Mouse (Mus musculus) intestine, embryonic 15.5 days (tissue): Measurements from ENCODE around the gene Ctnna3. TPM values are rescaled to one million over a fixed set of nuclear protein-coding genes. Genes with fewer than 3 reads are reported as not detected.

Source experiments
- ATAC-seq: fragments of 200-750 bp; cut with Nextera tagmentation; 2 replicates; pipeline ENCODE4 v1.8.0; 2017; ENCODE audit warnings: moderate TSS enrichment, moderate library complexity
- H3K27ac ChIP-seq: fragments of 300-500 bp; sonication (generic); 2 replicates; pipeline ENCODE4 v1.5.1; 2015; ENCODE audit warnings: mild to moderate bottlenecking, inconsistent platforms
- H3K27me3 ChIP-seq: fragments of 300-500 bp; sonication (generic); replicated peaks from 2 replicates; pipeline ENCODE4 v1.6.1; 2015; ENCODE audit warnings: inconsistent platforms
- H3K36me3 ChIP-seq: fragments of 300-500 bp; sonication (generic); 2 replicates; pipeline ENCODE4 v1.6.1; 2015; ENCODE audit warnings: inconsistent platforms
- H3K4me1 ChIP-seq: fragments of 300-500 bp; sonication (generic); replicated peaks from 2 replicates; pipeline ENCODE4 v1.6.1; 2015; ENCODE audit warnings: inconsistent platforms
- H3K4me2 ChIP-seq: fragments of 300-500 bp; sonication (generic); replicated peaks from 2 replicates; pipeline ENCODE4 v1.6.1; 2015; ENCODE audit warnings: mild to moderate bottlenecking, inconsistent platforms
- H3K4me3 ChIP-seq: fragments of 300-500 bp; sonication (generic); replicated peaks from 2 replicates; pipeline ENCODE4 v1.5.1; 2015; ENCODE audit warnings: inconsistent platforms
- H3K9ac ChIP-seq: fragments of 300-500 bp; sonication (generic); 2 replicates; pipeline ENCODE4 v1.6.1; 2015; ENCODE audit warnings: inconsistent platforms
- H3K9me3 ChIP-seq: fragments of 300-500 bp; sonication (generic); 2 replicates; pipeline ENCODE4 v1.6.1; 2016; ENCODE audit warnings: inconsistent platforms
- WGBS: fragments of 180-500 bp; shearing (Covaris S2); methylation state at CpG from one replicate; pipeline ENCODE4 v1.1.7; 2015; 5-methylcytosine and 5-hydroxymethylcytosine counted together
- polyA plus RNA-seq: library from polyadenylated mRNA; unstranded; fragments of >200 nt; fragmentation: Nextera tagmentation; extraction: Ambion mirVana; gene quantifications from 2 replicates; pipeline ENCODE4 v1.2.1, GENCODE M21; 2015

Ctnna3 gene
- polyA plus RNA-seq, 1 experiment from 2014 or later, result 0.98 TPM

- H3K36me3 ChIP-seq, result no peaks in the 10 kb centered on the region
- no peak overlapping the region for H3K27ac ChIP-seq
- H3K9ac ChIP-seq, result no peak overlapping the region
- 61% methylated on average over 3 of the region's 3 CpGs for WGBS
- no peak overlapping the region for H3K4me2 ChIP-seq
- H3K4me3 ChIP-seq, result no peak overlapping the region
- ATAC-seq, result no peak
- H3K4me1 ChIP-seq, result no peaks in the 10 kb centered on the region
- no peaks in the 10 kb centered on the region for H3K27me3 ChIP-seq
- no peaks in the 10 kb centered on the region for H3K9me3 ChIP-seq
Measured at GRCm38 (mm10) chr10:64082345-64082744, 652.4 kb downstream of the Ctnna3 start.

GRCm38 (mm10) chr10:64083813-64084212 lies 653.9 kb downstream of the Ctnna3 start:
- Histone ChIP-seq H3K9me3 (no peaks in the 10 kb centered on the region), H3K4me1 (0 out of 2 replicates have a peak, but pooled peaks cover 3% of the 10 kb centered on the region), H3K27ac (no peak overlapping the region), H3K9ac (no peak overlapping the region), H3K4me2 (no peak overlapping the region), H3K4me3 (no peak overlapping the region), H3K36me3 (no peaks in the 10 kb centered on the region), H3K27me3 (peaks cover 6% of the 10 kb centered on the region; the same call in 1 of the 2 replicates)
- no peak for ATAC-seq
- WGBS, result 57% methylated on average over 11 of the region's 11 CpGs

GRCm38 (mm10) chr10:64084465-64084864 lies 654.6 kb downstream of the Ctnna3 start:
- 38% methylated on average over 4 of the region's 4 CpGs for WGBS
- H3K9me3 ChIP-seq, result no peaks in the 10 kb centered on the region
- H3K27me3 ChIP-seq, result peaks cover 6% of the 10 kb centered on the region; the same call in 1 of the 2 replicates
- H3K27ac ChIP-seq, result no peak overlapping the region
- no peak overlapping the region for H3K4me3 ChIP-seq
- H3K36me3 ChIP-seq, result no peaks in the 10 kb centered on the region
- 0 out of 2 replicates have a peak, but pooled peaks cover 3% of the 10 kb centered on the region for H3K4me1 ChIP-seq
- no peak overlapping the region for H3K4me2 ChIP-seq
- no peak for ATAC-seq
- no peak overlapping the region for H3K9ac ChIP-seq

- Histone ChIP-seq H3K9me3 (no peaks in the 10 kb centered on the region), H3K36me3 (no peaks in the 10 kb centered on the region), H3K27me3 (peaks cover 6% of the 10 kb centered on the region; the same call in 1 of the 2 replicates), H3K9ac (no peak overlapping the region), H3K27ac (0 out of 2 replicates have a peak overlapping the region, but pooled peaks have one; percentile 1), H3K4me3 (no peak overlapping the region), H3K4me1 (peaks cover 3% of the 10 kb centered on the region; the same call in 1 of the 2 replicates), H3K4me2 (peak overlapping the region; percentile 71; the same call in 1 of the 2 replicates)
- WGBS, result 50% methylated on average over 16 of the region's 16 CpGs
- no peak for ATAC-seq
Measured at GRCm38 (mm10) chr10:64086183-64086566, 656.3 kb downstream of the Ctnna3 start.

- peak; percentile 46; the same call in 1 of the 2 replicates for ATAC-seq
- H3K36me3 ChIP-seq, result no peaks in the 10 kb centered on the region
- no peak overlapping the region for H3K9ac ChIP-seq
- no peaks in the 10 kb centered on the region for H3K9me3 ChIP-seq
- peak overlapping the region; percentile 71 for H3K4me2 ChIP-seq
- 7% methylated on average over 12 of the region's 12 CpGs for WGBS
- peaks cover 9% of the 10 kb centered on the region; the same call in 1 of the 2 replicates for H3K27me3 ChIP-seq
- H3K4me1 ChIP-seq, result peaks cover 3% of the 10 kb centered on the region; the same call in 1 of the 2 replicates
- H3K27ac ChIP-seq, result 0 out of 2 replicates have a peak overlapping the region, but pooled peaks have one; percentile 1
- H3K4me3 ChIP-seq, result peak overlapping the region; percentile 13
Measured at GRCm38 (mm10) chr10:64086567-64087391, 656.9 kb downstream of the Ctnna3 start.

- Histone ChIP-seq H3K27ac (no peak overlapping the region), H3K4me3 (peak overlapping the region; percentile 35), H3K27me3 (peaks cover 9% of the 10 kb centered on the region; the same call in 1 of the 2 replicates), H3K9ac (0 out of 2 replicates have a peak overlapping the region, but pooled peaks have one; percentile 26), H3K36me3 (no peaks in the 10 kb centered on the region), H3K9me3 (no peaks in the 10 kb centered on the region), H3K4me1 (peaks cover 3% of the 10 kb centered on the region; the same call in 1 of the 2 replicates), H3K4me2 (peak overlapping the region; percentile 71)
- no peak for ATAC-seq
- WGBS, result 1% methylated on average over 12 of the region's 12 CpGs
Measured at GRCm38 (mm10) chr10:64087521-64087920, 657.6 kb downstream of the Ctnna3 start.

- H3K4me3 ChIP-seq, result peak overlapping the region; percentile 35
- no peak for ATAC-seq
- peak overlapping the region; percentile 71 for H3K4me2 ChIP-seq
- H3K4me1 ChIP-seq, result peaks cover 3% of the 10 kb centered on the region; the same call in 1 of the 2 replicates
- no peaks in the 10 kb centered on the region for H3K36me3 ChIP-seq
- peak overlapping the region; percentile 26; the same call in 1 of the 2 replicates for H3K9ac ChIP-seq
- no peak overlapping the region for H3K27ac ChIP-seq
- no peaks in the 10 kb centered on the region for H3K9me3 ChIP-seq
- H3K27me3 ChIP-seq, result peaks cover 9% of the 10 kb centered on the region; the same call in 1 of the 2 replicates
- WGBS, result 8% methylated on average over 26 of the region's 26 CpGs
Measured at GRCm38 (mm10) chr10:64087936-64088773, 658.3 kb downstream of the Ctnna3 start.

- peak overlapping the region; percentile 14; the same call in 1 of the 2 replicates for H3K4me2 ChIP-seq
- peaks cover 9% of the 10 kb centered on the region; the same call in 1 of the 2 replicates for H3K27me3 ChIP-seq
Measured at GRCm38 (mm10) chr10:64088774-64089460, 659.0 kb downstream of the Ctnna3 start.

GRCm38 (mm10) chr10:64089680-64090460 lies 660.0 kb downstream of the Ctnna3 start, which contains the start of gene Lrrtm3:
Lrrtm3 (minus strand) TSS chr10:64090277.
- Histone ChIP-seq H3K27me3 (peaks cover 9% of the 10 kb centered on the region; the same call in 1 of the 2 replicates), H3K36me3 (no peaks in the 10 kb centered on the region), H3K4me2 (peak within 1 kb of the TSS; percentile 70), H3K4me3 (peak within 1 kb of the TSS; percentile 32), H3K9me3 (no peaks in the 10 kb centered on the region), H3K27ac (no peak within 1 kb of the TSS), H3K4me1 (peaks cover 3% of the 10 kb centered on the region; the same call in 1 of the 2 replicates), H3K9ac (no peak within 1 kb of the TSS)
- ATAC-seq, result peak; percentile 90
- WGBS, result 7% methylated on average over 22 of the region's 22 CpGs

More at GRCm38 (mm10) chr10:64088774-64089460, 659.0 kb downstream of the Ctnna3 start:
- Histone ChIP-seq H3K4me3 (no peak overlapping the region), H3K4me1 (peaks cover 3% of the 10 kb centered on the region; the same call in 1 of the 2 replicates), H3K9ac (no peak overlapping the region), H3K9me3 (no peaks in the 10 kb centered on the region), H3K27ac (no peak overlapping the region), H3K36me3 (no peaks in the 10 kb centered on the region)
- ATAC-seq, result no peak
- WGBS, result 38% methylated on average over 19 of the region's 19 CpGs

- no peaks in the 10 kb centered on the region for H3K27me3 ChIP-seq
- H3K9me3 ChIP-seq, result no peaks in the 10 kb centered on the region
- no peaks in the 10 kb centered on the region for H3K4me1 ChIP-seq
- no peak overlapping the region for H3K9ac ChIP-seq
- no peak overlapping the region for H3K4me2 ChIP-seq
- no peaks in the 10 kb centered on the region for H3K36me3 ChIP-seq
- H3K27ac ChIP-seq, result no peak overlapping the region
- no peak overlapping the region for H3K4me3 ChIP-seq
- no peak for ATAC-seq
- 97% methylated on average over 1 of the region's 1 CpGs for WGBS
Measured at GRCm38 (mm10) chr10:64096532-64096931, 666.6 kb downstream of the Ctnna3 start.

GRCm38 (mm10) chr10:64115246-64115645 lies 685.3 kb downstream of the Ctnna3 start:
- Histone ChIP-seq H3K4me1 (no peaks in the 10 kb centered on the region), H3K36me3 (no peaks in the 10 kb centered on the region), H3K27ac (no peak overlapping the region), H3K9me3 (no peaks in the 10 kb centered on the region), H3K27me3 (no peaks in the 10 kb centered on the region), H3K4me3 (no peak overlapping the region), H3K9ac (no peak overlapping the region), H3K4me2 (no peak overlapping the region)
- no peak for ATAC-seq
- 93% methylated on average over 11 of the region's 11 CpGs for WGBS
